Mouse (Mus musculus): ENCODE measurements around the gene Rnf187. TPM values are rescaled to one million over a fixed set of nuclear protein-coding genes. Genes with fewer than 3 reads are reported as not detected.

The Rnf187 gene
- polyA plus RNA-seq, 1 experiment from 2014 or later: 213 TPM

GRCm38 (mm10) chr11:58965001-58965760 lies 26.5 kb upstream of the Rnf187 start:
- peaks cover 38% of the 10 kb centered on the region for H3K4me1 ChIP-seq (replicated peaks)
- H3K9me3 ChIP-seq (replicated peaks): peaks cover 6% of the 10 kb centered on the region
- no peak overlapping the region; the same call in 1 of the 2 replicates for H3K27ac ChIP-seq (ENCODE audit: poor library complexity, severe bottlenecking)
- ATAC-seq (ENCODE audit: insufficient number of reproducible peaks, low FRiP score): no peak
- peaks cover 8% of the 10 kb centered on the region; the same call in 1 of the 2 replicates for H3K36me3 ChIP-seq
- H3K4me2 ChIP-seq: peak overlapping the region; percentile 20; the same call in 1 of the 2 replicates
- peak overlapping the region; percentile 28; the same call in 1 of the 2 replicates for H3K9ac ChIP-seq
- H3K4me3 ChIP-seq: no peak overlapping the region
- H3K27me3 ChIP-seq (replicated peaks): peaks cover 34% of the 10 kb centered on the region
- WGBS: 38% methylated on average over 12 of the region's 12 CpGs

- ATAC-seq (ENCODE audit: insufficient number of reproducible peaks, low FRiP score): no peak
Measured at GRCm38 (mm10) chr11:58964216-58964615, 25.5 kb upstream of the Rnf187 start.

GRCm38 (mm10) chr11:58963543-58963942 lies 24.8 kb upstream of the Rnf187 start:
- 32% methylated on average over 17 of the region's 17 CpGs for WGBS
- Histone ChIP-seq H3K4me1 (replicated peaks) (peaks cover 35% of the 10 kb centered on the region), H3K27ac (ENCODE audit: poor library complexity, severe bottlenecking) (no peak overlapping the region), H3K9me3 (replicated peaks) (peaks cover 6% of the 10 kb centered on the region), H3K36me3 (peaks cover 5% of the 10 kb centered on the region), H3K4me3 (no peak overlapping the region), H3K9ac (no peak overlapping the region), H3K4me2 (no peak overlapping the region; the same call in 1 of the 2 replicates), H3K27me3 (replicated peaks) (peaks cover 34% of the 10 kb centered on the region)
- ATAC-seq (ENCODE audit: insufficient number of reproducible peaks, low FRiP score): no peak

More at GRCm38 (mm10) chr11:58964216-58964615, 25.5 kb upstream of the Rnf187 start:
- Histone ChIP-seq H3K4me3 (no peak overlapping the region), H3K27me3 (replicated peaks) (peaks cover 34% of the 10 kb centered on the region), H3K9ac (no peak overlapping the region), H3K4me2 (no peak overlapping the region), H3K27ac (ENCODE audit: poor library complexity, severe bottlenecking) (no peak overlapping the region), H3K4me1 (replicated peaks) (peaks cover 38% of the 10 kb centered on the region), H3K36me3 (peaks cover 8% of the 10 kb centered on the region; the same call in 1 of the 2 replicates), H3K9me3 (replicated peaks) (peaks cover 6% of the 10 kb centered on the region)
- WGBS: 87% methylated on average over 7 of the region's 7 CpGs

- peaks cover 34% of the 10 kb centered on the region for H3K27me3 ChIP-seq (replicated peaks)
- H3K36me3 ChIP-seq: peaks cover 19% of the 10 kb centered on the region
- no peak for ATAC-seq (ENCODE audit: insufficient number of reproducible peaks, low FRiP score)
- peaks cover 6% of the 10 kb centered on the region for H3K9me3 ChIP-seq (replicated peaks)
- peak overlapping the region; percentile 12; the same call in 1 of the 2 replicates for H3K4me3 ChIP-seq
- H3K9ac ChIP-seq: no peak overlapping the region
- H3K27ac ChIP-seq (ENCODE audit: poor library complexity, severe bottlenecking): no peak overlapping the region
- 0 out of 2 replicates have a peak overlapping the region, but pooled peaks have one; percentile 23 for H3K4me2 ChIP-seq
- H3K4me1 ChIP-seq (replicated peaks): peaks cover 45% of the 10 kb centered on the region
- WGBS: 48% methylated on average over 50 of the region's 50 CpGs
Measured at GRCm38 (mm10) chr11:58961364-58962177, 22.9 kb upstream of the Rnf187 start.

GRCm38 (mm10) chr11:58959921-58960465 lies 21.3 kb upstream of the Rnf187 start:
- WGBS: under 1% methylated on average over 40 of the region's 40 CpGs
- peaks cover 6% of the 10 kb centered on the region for H3K9me3 ChIP-seq (replicated peaks)
- peaks cover 20% of the 10 kb centered on the region for H3K36me3 ChIP-seq
- no peak overlapping the region for H3K27ac ChIP-seq (ENCODE audit: poor library complexity, severe bottlenecking)
- H3K27me3 ChIP-seq (replicated peaks): peaks cover 33% of the 10 kb centered on the region
- ATAC-seq (ENCODE audit: insufficient number of reproducible peaks, low FRiP score): peak; percentile 83
- H3K9ac ChIP-seq: peak overlapping the region; percentile 70
- H3K4me3 ChIP-seq: peak overlapping the region; percentile 62
- H3K4me2 ChIP-seq: peak overlapping the region; percentile 85
- H3K4me1 ChIP-seq (replicated peaks): peaks cover 40% of the 10 kb centered on the region

- Histone ChIP-seq H3K4me3 (peak overlapping the region; percentile 62), H3K27me3 (replicated peaks) (peaks cover 29% of the 10 kb centered on the region), H3K4me1 (replicated peaks) (peaks cover 36% of the 10 kb centered on the region), H3K9me3 (replicated peaks) (peaks cover 6% of the 10 kb centered on the region), H3K9ac (0 out of 2 replicates have a peak overlapping the region, but pooled peaks have one; percentile 70), H3K36me3 (peaks cover 20% of the 10 kb centered on the region), H3K4me2 (peak overlapping the region; percentile 85), H3K27ac (ENCODE audit: poor library complexity, severe bottlenecking) (no peak overlapping the region)
- WGBS: 38% methylated on average over 15 of the region's 15 CpGs
- ATAC-seq (ENCODE audit: insufficient number of reproducible peaks, low FRiP score): no peak
Measured at GRCm38 (mm10) chr11:58959186-58959825, 20.6 kb upstream of the Rnf187 start.

DNA sequence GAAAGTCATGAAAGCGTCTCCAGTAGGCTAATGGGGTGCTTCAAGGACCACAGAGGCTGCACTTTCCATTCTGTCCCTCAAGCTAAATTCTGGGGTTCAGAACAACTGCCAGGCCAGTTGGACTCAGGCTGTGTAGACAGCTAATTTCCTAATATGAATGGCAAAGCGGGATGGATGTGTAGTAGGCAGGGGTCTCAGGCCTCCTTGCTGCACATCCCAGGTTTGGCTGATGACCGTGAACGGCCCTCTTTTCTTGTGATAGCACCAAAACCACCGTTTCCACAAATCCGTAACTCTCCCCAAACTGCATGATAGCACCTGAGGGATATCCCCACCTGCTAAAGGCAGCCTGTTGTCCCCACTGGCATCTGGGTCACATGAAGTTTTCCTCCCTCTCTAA lies 19.8 kb upstream of the Rnf187 start:
- Histone ChIP-seq H3K27me3 (replicated peaks) (peaks cover 21% of the 10 kb centered on the region), H3K27ac (ENCODE audit: poor library complexity, severe bottlenecking) (no peak overlapping the region), H3K9me3 (replicated peaks) (peaks cover 6% of the 10 kb centered on the region), H3K4me3 (no peak overlapping the region), H3K36me3 (peaks cover 20% of the 10 kb centered on the region), H3K9ac (no peak overlapping the region), H3K4me1 (replicated peaks) (peaks cover 35% of the 10 kb centered on the region), H3K4me2 (no peak overlapping the region)
- WGBS: 83% methylated on average over 6 of the region's 6 CpGs
- no peak for ATAC-seq (ENCODE audit: insufficient number of reproducible peaks, low FRiP score)

- Histone ChIP-seq H3K36me3 (peaks cover 20% of the 10 kb centered on the region), H3K4me3 (peak overlapping the region; percentile 93), H3K27ac (ENCODE audit: poor library complexity, severe bottlenecking) (no peak overlapping the region), H3K27me3 (replicated peaks) (peaks cover 11% of the 10 kb centered on the region), H3K4me1 (replicated peaks) (peaks cover 39% of the 10 kb centered on the region), H3K4me2 (peak overlapping the region; percentile 95), H3K9ac (peak overlapping the region; percentile 97), H3K9me3 (replicated peaks) (peaks cover 6% of the 10 kb centered on the region)
- ATAC-seq (ENCODE audit: insufficient number of reproducible peaks, low FRiP score): no peak
- 90% methylated on average over 5 of the region's 5 CpGs for WGBS
Measured at GRCm38 (mm10) chr11:58957226-58957914, 18.7 kb upstream of the Rnf187 start.

GRCm38 (mm10) chr11:58955868-58956257 lies 17.1 kb upstream of the Rnf187 start:
- peaks cover 20% of the 10 kb centered on the region for H3K36me3 ChIP-seq
- H3K9me3 ChIP-seq (replicated peaks): no peaks in the 10 kb centered on the region
- H3K4me1 ChIP-seq (replicated peaks): peaks cover 39% of the 10 kb centered on the region
- peak overlapping the region; percentile 95 for H3K4me2 ChIP-seq
- no peak for ATAC-seq (ENCODE audit: insufficient number of reproducible peaks, low FRiP score)
- H3K27ac ChIP-seq (ENCODE audit: poor library complexity, severe bottlenecking): peak overlapping the region; percentile 98; the same call in 1 of the 2 replicates
- peak overlapping the region; percentile 93 for H3K4me3 ChIP-seq
- 46% methylated on average over 8 of the region's 8 CpGs for WGBS
- peak overlapping the region; percentile 97 for H3K9ac ChIP-seq
- peaks cover 8% of the 10 kb centered on the region for H3K27me3 ChIP-seq (replicated peaks)
